Mouse (Mus musculus) testis, adult 2 months (tissue): Measurements from ENCODE around the gene Eif4enif1.
"Not testable (repeated sequence)": the region's sequence is repeated elsewhere in the genome, so short reads cannot be mapped to it uniquely, and the experiment has no call there.

Source experiments
- CTCF ChIP-seq: fragments of 200-500 bp; IDR thresholded peaks from 2 replicates; pipeline ENCODE4 v1.5.1; 2012; ENCODE audit warnings: low read depth, mild to moderate bottlenecking, inconsistent platforms, low read length, moderate library complexity; ENCODE audit not compliant: control insufficient read depth, insufficient read depth, insufficient replicate concordance
- POLR2A ChIP-seq: fragments of 200-500 bp; IDR thresholded peaks from 2 replicates; pipeline ENCODE4 v1.6.1; 2012; ENCODE audit warnings: low read depth, mild to moderate bottlenecking, inconsistent platforms, low read length, moderate library complexity; ENCODE audit not compliant: control insufficient read depth

GRCm38 (mm10) chr11:3162236-3162897 lies 39.8 kb upstream of the Eif4enif1 start:
- not testable (repeated sequence) for TF ChIP-seq POLR2A, CTCF
